Mouse (Mus musculus) liver, adult (tissue): ENCODE data around the gene Zzz3.

Experiments
- GATA4 ChIP-seq: IDR thresholded peaks from 2 replicates; pipeline ENCODE4 v1.6.1; 2014; ENCODE audit warnings: mild to moderate bottlenecking, low read length; ENCODE audit not compliant: insufficient replicate concordance

The Zzz3 gene

DNA sequence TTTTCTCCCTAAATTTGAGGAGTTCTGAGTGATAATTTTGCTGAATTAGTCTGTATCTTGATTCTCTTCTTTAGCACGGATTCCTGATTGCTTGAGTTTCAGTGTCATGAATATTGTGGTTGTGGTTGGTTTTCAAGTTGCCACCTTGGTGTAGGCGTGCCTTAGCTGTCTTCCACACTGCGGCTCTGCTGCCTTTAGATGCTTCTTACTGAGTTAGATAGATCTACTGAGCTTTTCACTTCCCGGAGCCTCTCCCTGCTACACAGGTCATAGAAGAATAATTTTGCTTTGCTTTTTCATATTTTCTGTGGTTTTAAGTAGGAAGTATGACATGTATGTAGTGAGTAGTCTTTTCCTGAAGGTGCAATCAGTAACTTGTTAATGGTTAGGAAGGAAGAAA lies 47.5 kb downstream of the Zzz3 start:
- no peak for TF ChIP-seq GATA4

DNA sequence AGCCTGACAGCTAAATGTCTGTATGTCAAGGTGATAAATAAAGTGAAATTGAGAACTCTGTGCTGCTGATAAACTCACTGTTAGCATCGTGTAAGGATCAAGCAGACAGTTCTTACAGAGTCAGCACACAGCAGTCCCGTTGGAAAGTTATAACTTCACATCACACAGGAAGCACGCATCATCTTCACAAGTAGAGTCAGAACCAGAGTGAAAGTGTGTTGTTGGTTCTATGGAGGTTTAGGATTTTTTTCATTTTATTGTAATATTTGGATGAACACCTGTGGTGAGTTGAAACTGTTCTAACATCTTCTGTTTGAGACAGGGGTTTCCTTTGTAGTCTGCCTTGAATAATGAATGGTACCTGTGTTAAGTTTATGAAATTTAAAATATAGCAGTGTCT lies 48.8 kb downstream of the Zzz3 start:
- TF ChIP-seq GATA4 = no peak

DNA sequence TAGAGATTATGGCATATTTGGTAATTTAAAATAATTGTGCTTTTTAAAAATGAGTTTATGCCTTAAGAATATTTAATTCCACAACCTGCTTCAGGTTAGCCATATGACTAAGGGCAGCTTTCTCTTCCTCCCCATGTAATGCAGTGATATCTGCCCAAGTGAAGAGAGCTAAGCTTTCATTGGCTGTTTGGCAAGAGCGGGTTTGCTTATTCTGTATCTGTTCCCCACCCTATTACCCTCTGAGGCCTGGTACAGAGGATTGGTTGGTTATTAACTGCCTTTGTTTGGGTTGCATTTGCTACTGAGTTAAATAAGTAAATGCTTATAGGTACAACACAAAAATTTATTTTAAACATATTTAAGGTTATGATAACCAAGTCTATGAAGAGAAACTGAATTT lies 51.7 kb downstream of the Zzz3 start:
- no peak for TF ChIP-seq GATA4

DNA sequence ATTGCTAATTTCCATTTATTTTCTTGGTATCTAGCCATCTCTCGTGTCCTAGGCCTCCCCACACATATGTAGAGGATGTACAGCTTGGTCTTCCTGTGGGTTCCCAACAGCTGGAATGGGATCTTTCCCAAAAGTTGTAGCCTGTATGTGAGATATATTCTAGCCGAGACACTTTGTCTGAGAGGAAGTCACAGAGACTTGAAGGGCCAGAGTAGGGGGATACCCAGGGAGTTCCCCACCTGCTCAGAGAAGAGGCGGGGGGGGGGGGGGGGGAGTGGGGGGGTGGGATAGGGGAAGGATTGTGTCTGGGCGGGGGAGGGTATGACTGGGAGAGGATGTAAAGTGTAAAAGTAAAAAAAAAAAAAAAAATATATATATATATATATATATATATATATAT lies 57.9 kb downstream of the Zzz3 start:
- TF ChIP-seq GATA4 = no peak

DNA sequence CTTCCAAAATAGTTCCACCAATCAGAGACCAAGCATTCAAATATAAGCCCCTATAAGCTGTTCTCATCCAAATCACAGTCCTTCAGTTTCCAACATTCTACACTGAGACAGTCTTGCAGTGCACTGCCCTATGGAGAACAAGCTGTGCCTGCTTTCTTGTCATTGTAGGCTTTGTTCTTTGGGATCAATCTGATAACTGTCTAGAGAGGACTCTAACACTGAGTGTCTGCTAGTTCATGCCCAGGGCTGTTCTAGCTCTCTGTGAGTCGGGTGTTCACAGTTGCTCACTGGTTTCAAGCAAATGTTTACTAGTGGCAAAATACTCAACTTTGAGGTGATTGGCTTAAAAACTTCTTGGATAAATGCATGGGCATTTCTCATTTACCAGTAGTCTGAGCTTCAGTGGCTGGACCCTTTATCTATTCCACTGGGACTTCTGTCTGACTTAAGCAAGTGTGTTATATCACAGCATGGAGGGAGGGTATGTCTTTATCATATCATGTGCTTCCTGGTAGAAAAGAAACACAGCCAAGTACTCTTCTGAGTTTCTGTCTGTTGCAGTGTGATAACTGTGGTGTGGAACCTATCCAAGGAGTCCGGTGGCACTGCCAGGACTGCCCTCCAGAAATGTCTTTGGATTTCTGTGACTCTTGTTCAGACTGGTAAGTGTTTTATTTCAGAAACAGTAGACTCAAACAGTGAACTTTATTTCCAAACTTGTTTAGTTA lies 62.2 kb downstream of the Zzz3 start:
- no peak for TF ChIP-seq GATA4

DNA sequence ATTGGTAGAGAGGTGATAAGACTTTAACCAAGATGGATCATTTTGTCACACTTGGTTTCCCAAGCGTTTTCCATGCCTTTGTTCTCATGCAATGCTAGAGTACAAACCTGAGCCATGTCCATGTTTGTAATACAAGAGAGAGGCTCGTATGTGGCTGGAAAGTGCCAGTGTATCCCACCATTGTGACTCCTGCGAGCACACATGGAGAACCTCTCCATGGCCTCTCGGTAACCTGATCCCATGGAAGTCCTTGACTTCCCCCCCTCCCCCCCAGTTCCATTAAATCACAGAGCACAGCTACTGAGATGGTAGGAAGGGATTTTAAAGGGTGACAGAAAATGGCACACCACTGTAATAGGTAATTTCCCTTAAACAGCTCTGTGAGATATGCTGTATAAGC lies 65.5 kb downstream of the Zzz3 start:
- no peak for TF ChIP-seq GATA4

DNA sequence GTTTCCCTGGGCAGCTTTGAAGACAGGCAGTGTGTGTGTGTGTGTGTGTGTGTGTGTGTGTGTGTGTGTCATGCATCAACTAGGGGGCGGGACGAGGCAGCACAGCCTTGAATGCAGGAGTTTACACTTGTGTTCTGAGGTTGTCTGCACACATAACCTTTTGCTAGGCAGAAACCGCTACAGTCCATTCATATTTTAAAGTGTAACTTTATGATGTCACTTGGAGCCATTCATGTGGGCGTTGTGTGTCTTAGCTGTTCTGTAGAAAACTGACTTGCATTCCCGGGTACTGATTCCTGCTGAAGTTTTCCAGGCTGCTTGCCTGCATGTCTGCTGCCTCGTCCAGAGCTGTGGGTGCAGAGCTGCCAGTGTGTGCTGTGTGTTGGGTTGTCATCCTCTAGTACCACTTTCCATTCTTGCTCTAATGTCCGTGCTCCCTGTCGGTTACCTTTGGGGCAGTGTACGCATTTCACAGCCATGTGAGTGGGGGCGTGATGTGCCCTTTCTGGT lies 66.8 kb downstream of the Zzz3 start:
- TF ChIP-seq GATA4 = no peak

DNA sequence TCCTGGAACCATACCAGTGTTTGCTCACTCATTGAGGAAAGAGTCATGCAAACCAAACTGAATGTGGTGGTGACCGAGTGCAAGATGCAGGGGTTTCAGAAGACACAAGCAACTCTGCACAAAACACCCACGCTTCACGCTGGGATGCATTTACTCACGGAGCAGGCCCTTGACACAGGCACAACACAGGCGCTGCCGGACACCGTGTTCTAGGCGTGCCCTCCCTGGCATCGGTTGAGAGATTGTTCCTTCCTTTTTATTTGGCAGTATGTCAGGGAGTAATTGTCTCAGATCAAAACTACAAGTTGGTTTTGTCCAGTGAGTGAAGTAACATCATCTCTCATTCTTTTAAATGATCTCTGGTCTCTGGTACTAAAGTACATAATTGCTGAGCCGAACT lies 67.6 kb downstream of the Zzz3 start:
- TF ChIP-seq GATA4 = no peak

DNA sequence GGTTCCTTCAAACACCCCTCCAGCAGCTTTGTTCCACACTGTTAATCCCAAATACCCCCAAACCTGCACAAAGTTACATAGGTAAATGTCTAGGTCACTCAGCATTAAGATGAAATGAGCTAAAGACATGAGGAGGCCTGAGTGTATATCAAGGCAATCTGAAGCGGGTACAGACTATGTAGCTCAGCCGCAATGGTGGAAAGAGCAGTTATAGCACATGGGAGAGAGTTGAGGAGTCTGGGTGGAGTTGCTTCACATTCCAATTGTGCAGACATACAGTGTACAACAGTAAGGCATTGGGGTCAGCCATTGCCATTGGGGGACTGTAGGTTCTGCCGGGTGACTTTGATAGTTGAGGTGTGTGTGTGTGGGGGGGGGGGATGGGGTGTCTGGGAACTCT lies 69.2 kb downstream of the Zzz3 start:
- no peak for TF ChIP-seq GATA4

DNA sequence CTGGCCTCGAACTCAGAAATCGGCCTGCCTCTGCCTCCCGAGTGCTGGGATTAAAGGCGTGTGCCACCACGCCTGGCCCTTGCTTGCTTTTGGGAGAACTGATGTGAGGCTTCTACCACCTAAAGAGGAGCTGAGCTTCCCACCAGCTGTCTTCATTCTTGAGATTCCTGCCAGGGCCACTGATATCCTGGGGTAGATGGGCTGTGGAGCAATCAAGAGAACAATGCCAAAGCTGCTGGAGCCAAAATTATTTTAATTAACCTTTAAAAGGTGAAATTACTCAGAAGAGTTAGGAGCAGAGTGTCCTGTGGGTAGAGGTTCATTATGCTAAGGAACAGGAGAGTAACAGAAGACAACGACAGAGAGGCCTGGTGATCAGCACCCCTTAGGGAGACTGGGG lies 70.1 kb downstream of the Zzz3 start:
- TF ChIP-seq GATA4 = no peak

DNA sequence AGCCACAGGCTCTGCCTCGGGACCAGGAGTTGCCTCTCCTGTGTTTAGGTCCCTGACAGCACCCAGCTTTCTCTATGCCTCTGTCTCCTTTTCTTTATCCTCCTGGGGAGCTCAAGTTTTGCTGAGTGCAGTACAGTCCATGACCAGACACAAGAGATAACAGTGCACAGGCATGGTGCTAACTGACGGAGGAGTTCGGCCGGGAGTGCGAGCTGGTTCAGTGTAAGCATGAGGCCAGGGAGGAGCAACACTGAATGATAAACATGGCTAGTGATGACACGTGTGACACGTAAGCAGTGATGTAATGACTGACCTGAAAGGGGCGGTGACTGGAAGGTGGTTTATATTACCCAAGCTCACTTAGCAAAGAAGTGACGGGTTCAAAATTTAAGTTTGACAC lies 71.6 kb downstream of the Zzz3 start:
- TF ChIP-seq GATA4 = no peak

DNA sequence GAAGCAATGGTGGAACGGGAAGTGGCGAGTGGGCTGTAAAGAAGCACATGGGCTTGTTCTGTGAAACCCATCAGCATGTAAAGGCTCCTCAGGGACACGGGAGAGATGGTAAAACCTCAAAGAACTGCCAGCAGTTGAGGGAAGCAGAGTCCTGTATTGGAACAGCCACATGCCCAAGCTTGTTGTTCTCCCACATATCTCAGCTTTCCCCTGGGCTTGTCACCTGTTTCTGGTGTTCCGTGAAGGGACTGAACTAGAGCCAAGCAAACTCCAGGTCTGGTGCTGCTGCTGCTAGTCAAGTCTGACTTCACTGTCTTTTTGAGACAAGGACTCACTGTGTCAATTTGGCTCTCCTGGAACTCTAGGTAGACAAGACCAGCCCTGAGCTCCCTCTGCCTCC lies 72.0 kb downstream of the Zzz3 start:
- TF ChIP-seq GATA4 = no peak

DNA sequence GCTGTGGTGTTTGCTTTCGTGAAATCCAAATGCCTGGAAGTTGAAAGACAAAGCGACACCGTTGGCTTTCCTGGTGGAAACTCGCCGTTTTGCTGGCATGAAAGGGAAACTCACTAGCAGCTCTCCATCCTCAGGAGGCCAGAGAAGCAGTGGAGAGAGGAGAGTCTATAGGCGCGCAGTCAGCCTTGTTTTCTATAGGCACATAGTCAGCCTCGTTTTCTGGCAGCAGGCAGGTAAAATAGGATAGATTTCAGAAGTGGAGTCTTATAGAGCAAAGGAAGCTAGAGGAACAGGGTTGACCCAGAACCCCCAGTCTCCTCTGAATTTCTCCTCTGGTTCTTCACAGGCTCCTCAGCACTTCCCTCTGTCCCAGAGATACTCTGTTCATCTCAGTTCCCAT lies 72.8 kb downstream of the Zzz3 start:
- TF ChIP-seq GATA4 = no peak

DNA sequence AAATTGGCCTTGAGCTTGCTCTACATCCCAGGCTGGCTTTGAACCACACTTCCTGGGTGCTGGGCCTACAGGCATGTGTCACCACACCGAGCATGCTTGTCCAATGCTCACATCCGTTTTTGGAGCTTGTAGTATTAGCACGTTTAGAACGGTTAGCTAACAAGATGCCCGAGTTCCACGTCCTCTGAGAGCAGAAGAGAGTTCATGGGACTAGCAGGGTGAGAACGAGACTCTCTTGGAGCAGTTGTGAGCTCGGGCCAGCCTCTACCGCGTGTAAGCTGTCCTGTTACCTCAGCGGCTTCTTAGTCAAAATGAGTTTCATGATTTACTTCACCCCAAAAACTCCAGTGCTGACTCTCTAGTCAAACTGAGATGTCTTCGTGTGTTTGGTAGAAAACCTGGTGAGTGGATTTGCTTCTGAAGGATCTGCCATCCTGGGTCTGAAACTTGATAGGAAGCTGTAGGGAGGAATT lies 73.3 kb downstream of the Zzz3 start:
- no peak for TF ChIP-seq GATA4

DNA sequence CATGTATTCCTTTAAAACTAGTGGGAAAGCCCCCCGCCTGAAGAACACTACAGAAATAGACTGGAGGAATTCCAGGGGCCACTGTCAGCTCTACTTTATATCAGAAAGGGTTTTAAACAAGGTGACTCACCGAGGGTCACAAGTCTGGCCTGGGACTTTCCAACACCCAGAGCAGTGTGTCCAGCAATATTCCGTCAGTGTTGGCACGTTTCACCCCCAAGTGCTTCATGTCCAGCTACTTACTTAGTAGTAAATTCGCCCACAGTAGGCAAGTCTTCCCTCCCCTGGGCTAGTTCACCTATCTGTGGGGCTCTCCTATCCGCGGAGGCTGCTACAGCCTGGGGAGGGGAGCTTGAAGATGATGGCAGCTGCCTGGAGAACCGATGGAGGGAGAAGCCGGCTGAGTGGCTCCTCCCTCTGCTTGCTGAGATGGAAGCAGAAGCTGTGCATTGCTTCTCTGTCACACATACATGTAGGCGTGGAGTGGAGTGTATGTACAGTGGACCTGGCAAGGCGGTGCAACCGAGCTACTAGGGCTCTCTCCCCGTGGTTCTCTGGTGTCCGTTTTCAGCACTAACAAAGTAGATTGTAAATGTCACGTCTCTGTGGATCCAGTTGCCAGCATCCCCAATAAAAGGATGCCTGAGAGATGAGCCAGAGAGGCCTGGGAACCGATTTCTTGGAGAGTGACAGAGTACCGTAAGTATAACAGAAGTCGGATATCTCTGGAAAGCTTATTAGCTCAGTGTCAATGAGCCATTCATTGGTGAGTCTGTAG lies 74.3 kb downstream of the Zzz3 start:
- no peak for TF ChIP-seq GATA4

DNA sequence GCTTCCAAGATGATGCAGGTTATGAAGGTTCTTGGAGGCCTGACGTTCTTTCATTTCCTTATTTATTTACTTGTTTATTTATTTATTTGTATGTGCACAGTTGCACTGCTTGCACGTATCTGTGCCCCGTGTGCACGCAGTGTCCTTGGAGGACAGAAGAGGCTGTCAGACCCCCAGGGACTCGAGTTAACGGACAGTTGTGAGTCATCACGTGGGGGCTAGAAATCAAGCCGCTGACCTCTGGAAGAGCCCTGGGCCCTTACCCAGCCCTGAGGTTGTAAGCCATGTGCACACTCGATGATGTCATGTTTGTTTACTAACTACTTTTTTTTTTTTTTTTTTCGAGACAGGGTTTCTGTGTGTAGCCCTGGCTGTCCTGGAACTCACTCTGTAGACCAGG lies 75.1 kb downstream of the Zzz3 start:
- no peak for TF ChIP-seq GATA4
